Mouse (Mus musculus) megakaryocyte, embryonic 14.5 days (primary cell): ENCODE data around the gene Arhgap18.

ENCODE experiments used
- FLI1 ChIP-seq: IDR thresholded peaks from 2 replicates; pipeline ENCODE4 v1.6.1; 2012; ENCODE audit warnings: low read length, inconsistent platforms, mixed read lengths
- GATA1 ChIP-seq: IDR thresholded peaks from 3 replicates; pipeline ENCODE4 v1.6.1; 2012; ENCODE audit warnings: mixed read lengths, low read length, inconsistent platforms, borderline replicate concordance

DNA sequence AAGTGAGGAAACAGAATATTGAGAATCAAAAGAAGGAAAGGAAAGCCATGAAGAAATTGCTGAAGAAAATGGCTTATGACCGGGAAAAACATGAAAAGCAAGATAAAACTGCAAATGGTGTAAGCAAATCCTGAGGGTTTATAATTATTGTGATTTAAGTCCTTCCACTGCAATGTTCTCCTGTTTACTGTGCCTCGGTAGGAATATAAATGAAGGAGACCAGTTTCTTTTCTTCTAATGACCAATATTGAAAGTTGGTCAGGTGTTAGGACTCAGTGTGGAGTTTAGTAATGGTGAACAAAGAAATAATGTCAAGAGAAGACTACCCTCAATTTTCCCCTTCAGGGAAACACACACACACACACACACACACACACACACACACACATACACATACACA lies 136.5 kb downstream of the Arhgap18 start:
- TF ChIP-seq GATA1, result no peak
- TF ChIP-seq FLI1, result no peak
